In genomic region chr1:55399891-55400290, GRCm38 (mm10) we compare ENCODE assay signal across 12 mouse cellular contexts. TPM values are rescaled to one million over a fixed set of nuclear protein-coding genes. Genes with fewer than 3 reads are reported as not detected.
A peak's percentile ranks its signal among the peaks of the same experiment; 100 is the strongest.
DNase-seq lines count a peak whose midpoint lies in the region; ATAC-seq lines count a peak whose summit lies in the region.
"Had no signal": no experiment of that assay in that cellular context is flagged by ENCODE, and none has a peak within 500 bp of the region (broad histone marks: within the 10 kb centered on the region; RNA-seq: fewer than 3 reads in every experiment).

No protein-coding gene starts in this region.

- H3K36me3 ChIP-seq in midbrain, embryonic 13.5 days, result no peaks in the 10 kb centered on the region
- no peaks in the 10 kb centered on the region for H3K36me3 ChIP-seq in intestine, embryonic 16.5 days (ENCODE audit: control insufficient read depth, insufficient read depth, low read length)

- ATAC-seq in frontal cortex, adult (ENCODE audit: low TSS enrichment), result peak; percentile 86
- peak; percentile 83; the same call in 1 of the 2 replicates for ATAC-seq in midbrain, embryonic 13.5 days
- ATAC-seq in intestine, embryonic 16.5 days, result no peak

- peaks cover 5% of the 10 kb centered on the region for H3K4me1 ChIP-seq in midbrain, embryonic 13.5 days (replicated peaks)
- H3K4me1 ChIP-seq in intestine, embryonic 16.5 days (ENCODE audit: control insufficient read depth, insufficient read depth, low read length), result peaks cover under 1% of the 10 kb centered on the region; the same call in 1 of the 2 replicates

- H3K4me2 ChIP-seq in midbrain, embryonic 13.5 days (replicated peaks), result no peak overlapping the region
- H3K4me2 ChIP-seq in intestine, embryonic 16.5 days (ENCODE audit: low read depth, low read length), result no peak overlapping the region

- no peaks in the 10 kb centered on the region for H3K9me3 ChIP-seq in midbrain, embryonic 13.5 days
- no peaks in the 10 kb centered on the region for H3K9me3 ChIP-seq in intestine, embryonic 16.5 days (ENCODE audit: control insufficient read depth, low read length)

- no peak for DNase-seq in frontal cortex, postnatal 25 days (ENCODE audit: low spot score in 2 of 2)
- peak; percentile 88 for DNase-seq in brain, adult 2 months (ENCODE audit: low read depth, low spot score)
- peak; percentile 36 to 66 for DNase-seq in frontal cortex, postnatal 36 days (ENCODE audit: low spot score in 2 of 2)
- no peak for DNase-seq in gastrocnemius, adult 8-10 months (ENCODE audit: low spot score in 2 of 2)
- DNase-seq in testis, postnatal 14 days (ENCODE audit: low spot score), result no peak
- DNase-seq: adrenal gland, adult 2 months; cerebellum, adult 2 months; kidney, postnatal 4 days had no signal

- H3K27ac ChIP-seq in midbrain, embryonic 13.5 days, result no peak overlapping the region
- no peak overlapping the region for H3K27ac ChIP-seq in intestine, embryonic 16.5 days (ENCODE audit: low read length)
- H3K27ac ChIP-seq: liver, embryonic 14.5 days had no signal

- 28% methylated on average over 5 of the region's 5 CpGs for WGBS in midbrain, embryonic 13.5 days
- WGBS in intestine, embryonic 16.5 days, result 43% methylated on average over 5 of the region's 5 CpGs

- peaks cover 9% of the 10 kb centered on the region for H3K27me3 ChIP-seq in midbrain, embryonic 13.5 days
- H3K27me3 ChIP-seq in intestine, embryonic 16.5 days (replicated peaks; ENCODE audit: control insufficient read depth, insufficient read depth, low read length), result no peaks in the 10 kb centered on the region; the same call in 1 of the 2 replicates

- no peak overlapping the region for H3K9ac ChIP-seq in midbrain, embryonic 13.5 days (replicated peaks)
- no peak overlapping the region for H3K9ac ChIP-seq in intestine, embryonic 16.5 days (ENCODE audit: low read depth, low read length)
- H3K9ac ChIP-seq: liver, embryonic 14.5 days had no signal

- no peak overlapping the region for H3K4me3 ChIP-seq in midbrain, embryonic 13.5 days (replicated peaks)
- no peak overlapping the region for H3K4me3 ChIP-seq in intestine, embryonic 16.5 days (ENCODE audit: low read length)

RNA-seq across cellular contexts. Expression of gene Plcl1, which starts 5.8 kb away (rescaled TPM):
- polyA plus RNA-seq in midbrain, embryonic 13.5 days (2015; fragmentation: Nextera tagmentation; extraction: Ambion mirVana), result 3.5 and 3.7 TPM in 2 replicates
- 1 to 10 TPM; 3.4 to 4.5 (median 4.3) TPM for total RNA-seq in gastrocnemius, adult 8-10 months (2022)
- 1.5 TPM in 2 replicates for polyA plus RNA-seq in intestine, embryonic 16.5 days (2015; fragmentation: Nextera tagmentation; extraction: Ambion mirVana)

RNA-seq across cellular contexts. Expression of gene Boll, which starts 36.6 kb away (rescaled TPM):
- polyA plus RNA-seq in midbrain, embryonic 13.5 days (2015; fragmentation: Nextera tagmentation; extraction: Ambion mirVana), result 0.55 and 0.62 TPM in 2 replicates
- total RNA-seq in gastrocnemius, adult 8-10 months (2022), result not detected
- polyA plus RNA-seq in intestine, embryonic 16.5 days (2015; fragmentation: Nextera tagmentation; extraction: Ambion mirVana), result 0.31 and 0.44 TPM in 2 replicates
- total RNA-seq: adrenal gland, adult 2 months had no signal
- polyA plus RNA-seq: adrenal gland, adult 2 months; cerebellum, adult 2 months; liver, embryonic 14.5 days had no signal

Comparison
In these comparisons a context has a peak if more than half of its experiments do, and no peak if none do; other contexts are left out.
1. DNase-seq: peak in brain, adult 2 months (single experiment) and frontal cortex, postnatal 36 days (2 of 2); none in frontal cortex, postnatal 25 days (0 of 2), gastrocnemius, adult 8-10 months (0 of 2) and testis, postnatal 14 days (single experiment).